Mouse (Mus musculus) midbrain, embryonic 11.5 days (tissue): Measurements from ENCODE around the gene Cox19. TPM values are rescaled to one million over a fixed set of nuclear protein-coding genes. Genes with fewer than 3 reads are reported as not detected.

Experiments used
- ATAC-seq: fragments of 200-750 bp; cut with Nextera tagmentation; 2 replicates; pipeline ENCODE4 v1.8.0; 2017; ENCODE audit warnings: moderate TSS enrichment, moderate library complexity; ENCODE audit not compliant: low FRiP score
- DNase-seq: peaks from one replicate; pipeline ENCODE4 v3.0.0; 2015; ENCODE audit warnings: low spot score; ENCODE audit errors: missing footprints
- H3K27ac ChIP-seq: fragments of 300-500 bp; sonication (generic); 2 replicates; pipeline ENCODE4 v1.5.1; 2014; ENCODE audit warnings: low read depth, low read length
- H3K27me3 ChIP-seq: fragments of 300-500 bp; sonication (generic); 2 replicates; pipeline ENCODE4 v1.6.1; 2014; ENCODE audit warnings: mild to moderate bottlenecking, low read length, moderate library complexity, mixed read lengths; ENCODE audit not compliant: control insufficient read depth, insufficient read depth
- H3K36me3 ChIP-seq: fragments of 300-500 bp; sonication (generic); 2 replicates; pipeline ENCODE4 v1.6.1; 2014; ENCODE audit warnings: mild to moderate bottlenecking, low read length, moderate library complexity, mixed read lengths; ENCODE audit not compliant: control insufficient read depth, insufficient read depth
- H3K4me1 ChIP-seq: fragments of 300-500 bp; sonication (generic); 2 replicates; pipeline ENCODE4 v1.6.1; 2014; ENCODE audit warnings: low read length; ENCODE audit not compliant: control insufficient read depth, insufficient read depth
- H3K4me2 ChIP-seq: fragments of 300-500 bp; sonication (generic); 2 replicates; pipeline ENCODE4 v1.6.1; 2014; ENCODE audit warnings: mild to moderate bottlenecking, moderate library complexity
- H3K4me3 ChIP-seq: fragments of 300-500 bp; sonication (generic); 2 replicates; pipeline ENCODE4 v1.5.1; 2014; ENCODE audit warnings: low read depth, low read length
- H3K9ac ChIP-seq: fragments of 300-500 bp; sonication (generic); 2 replicates; pipeline ENCODE4 v1.6.1; 2014; ENCODE audit warnings: low read length
- H3K9me3 ChIP-seq: fragments of 300-500 bp; sonication (generic); 2 replicates; pipeline ENCODE4 v1.6.1; 2016; ENCODE audit warnings: low read length; ENCODE audit not compliant: control insufficient read depth
- WGBS: fragments of 180-500 bp; shearing (Covaris S2); extraction: QIAGEN DNeasy Blood & Tissue Kit; methylation state at CpG from one replicate; pipeline ENCODE4 v1.1.7; 2014; 5-methylcytosine and 5-hydroxymethylcytosine counted together
- polyA plus RNA-seq: library from polyadenylated mRNA; unstranded; fragments of >200 nt; fragmentation: Nextera tagmentation; extraction: Ambion mirVana; gene quantifications from 2 replicates; pipeline ENCODE4 v1.2.1, GENCODE M21; 2014

Cox19 gene
- polyA plus RNA-seq, 1 experiment from 2014 or later, result 133 TPM

DNA sequence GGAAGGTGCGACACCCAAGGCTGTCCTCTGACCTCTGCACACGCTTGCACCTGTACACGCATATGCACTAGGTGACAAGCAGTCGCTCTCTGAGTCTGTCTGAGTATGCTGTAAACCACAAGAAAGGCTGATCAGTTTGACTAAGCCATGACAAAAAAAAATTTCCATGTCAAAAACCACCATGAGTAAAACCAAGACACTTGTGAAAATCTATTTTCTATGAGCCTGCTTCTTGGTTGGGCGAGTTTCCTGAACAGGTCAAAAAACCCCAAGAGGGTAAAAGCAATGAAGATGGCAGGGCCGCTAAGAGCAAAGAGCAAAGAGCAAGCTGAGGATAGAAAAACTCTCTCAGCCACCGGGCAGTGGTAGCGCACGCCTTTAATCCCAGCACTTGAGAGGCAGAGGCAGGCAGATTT, 47.6 kb downstream of the Cox19 start:
- H3K36me3 ChIP-seq, result no peaks in the 10 kb centered on the region
- no peaks in the 10 kb centered on the region for H3K4me1 ChIP-seq
- 92% methylated on average over 9 of the region's 9 CpGs for WGBS
- H3K4me3 ChIP-seq, result no peak overlapping the region
- no peak for ATAC-seq
- H3K27me3 ChIP-seq, result no peaks in the 10 kb centered on the region
- peak; percentile 61 for DNase-seq
- H3K4me2 ChIP-seq, result no peak overlapping the region
- H3K27ac ChIP-seq, result no peak overlapping the region
- H3K9ac ChIP-seq, result no peak overlapping the region
- H3K9me3 ChIP-seq, result no peaks in the 10 kb centered on the region

DNA sequence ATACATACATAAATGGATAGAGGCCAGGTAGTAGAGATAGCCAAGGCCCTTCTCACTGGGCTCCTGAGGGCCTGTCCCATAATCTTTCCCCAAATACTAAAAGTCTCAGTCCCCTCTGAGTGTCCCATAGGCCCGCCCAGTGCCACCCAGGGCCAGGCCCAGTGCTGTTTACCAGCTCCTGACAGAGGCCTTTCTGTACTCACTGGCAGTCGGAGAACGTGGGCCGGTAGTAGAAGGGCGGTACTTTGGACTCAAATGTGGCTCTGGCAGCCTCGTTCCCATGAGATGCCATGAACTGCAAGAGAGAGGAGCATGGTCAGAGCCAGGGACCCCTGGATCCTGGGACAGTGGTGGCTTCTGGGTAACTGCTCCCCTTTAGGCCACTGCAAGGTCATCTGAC, 49.1 kb downstream of the Cox19 start:
- Histone ChIP-seq H3K4me2 (no peak overlapping the region), H3K27me3 (no peaks in the 10 kb centered on the region), H3K27ac (no peak overlapping the region), H3K4me3 (no peak overlapping the region), H3K9ac (no peak overlapping the region), H3K36me3 (no peaks in the 10 kb centered on the region), H3K4me1 (no peaks in the 10 kb centered on the region), H3K9me3 (no peaks in the 10 kb centered on the region)
- ATAC-seq (no peak), DNase-seq (no peak)
- 90% methylated on average over 6 of the region's 6 CpGs for WGBS

DNA sequence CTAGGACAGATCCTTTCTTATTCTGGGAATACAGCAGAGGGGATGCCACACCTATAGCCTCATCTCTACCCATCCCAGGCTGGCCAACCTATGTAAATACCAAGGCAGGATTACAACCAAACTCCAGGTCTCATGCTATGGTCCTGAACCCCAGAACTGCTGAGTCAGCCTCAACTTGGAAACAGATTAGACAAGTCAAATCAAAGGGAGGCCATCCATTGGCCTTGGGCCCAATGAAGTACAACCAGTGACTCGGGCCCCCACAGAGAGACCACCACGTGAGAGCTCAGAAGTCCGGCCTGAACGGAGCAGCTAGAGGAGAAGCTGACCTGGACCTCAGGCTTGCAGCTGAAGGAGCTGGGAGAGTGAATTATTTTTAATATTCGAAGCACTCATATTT, 53.5 kb downstream of the Cox19 start:
- Histone ChIP-seq H3K27ac (no peak overlapping the region), H3K4me1 (no peaks in the 10 kb centered on the region), H3K9ac (no peak overlapping the region), H3K36me3 (no peaks in the 10 kb centered on the region), H3K9me3 (no peaks in the 10 kb centered on the region), H3K4me2 (no peak overlapping the region), H3K4me3 (no peak overlapping the region), H3K27me3 (no peaks in the 10 kb centered on the region)
- WGBS, result 81% methylated on average over 5 of the region's 5 CpGs
- ATAC-seq, result no peak
- peak; percentile 65 for DNase-seq

DNA sequence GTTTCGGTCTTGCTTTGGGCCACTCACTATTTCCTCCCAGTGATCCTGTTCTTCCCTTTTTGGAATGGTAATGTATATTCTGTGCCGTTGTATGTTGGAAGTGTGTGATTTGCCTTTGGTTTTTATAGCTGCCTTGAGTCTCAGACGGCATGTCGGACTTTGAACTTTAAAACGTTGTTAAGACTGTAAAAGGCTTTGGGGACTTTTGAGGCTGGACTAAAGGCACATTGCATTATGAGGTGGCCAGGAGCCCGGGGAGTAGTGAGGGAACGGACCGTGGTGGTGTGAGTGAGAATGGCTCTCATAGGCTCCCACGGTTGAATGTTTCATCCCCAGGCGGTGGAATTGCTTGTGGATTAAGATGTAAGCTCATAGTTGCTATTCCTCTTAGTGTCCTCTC, 54.1 kb downstream of the Cox19 start:
- Histone ChIP-seq H3K4me1 (no peaks in the 10 kb centered on the region), H3K27ac (no peak overlapping the region), H3K9ac (no peak overlapping the region), H3K27me3 (no peaks in the 10 kb centered on the region), H3K36me3 (no peaks in the 10 kb centered on the region), H3K4me3 (no peak overlapping the region), H3K4me2 (no peak overlapping the region), H3K9me3 (no peaks in the 10 kb centered on the region)
- peak; percentile 8 for DNase-seq
- WGBS, result 91% methylated on average over 10 of the region's 10 CpGs
- ATAC-seq, result no peak

DNA sequence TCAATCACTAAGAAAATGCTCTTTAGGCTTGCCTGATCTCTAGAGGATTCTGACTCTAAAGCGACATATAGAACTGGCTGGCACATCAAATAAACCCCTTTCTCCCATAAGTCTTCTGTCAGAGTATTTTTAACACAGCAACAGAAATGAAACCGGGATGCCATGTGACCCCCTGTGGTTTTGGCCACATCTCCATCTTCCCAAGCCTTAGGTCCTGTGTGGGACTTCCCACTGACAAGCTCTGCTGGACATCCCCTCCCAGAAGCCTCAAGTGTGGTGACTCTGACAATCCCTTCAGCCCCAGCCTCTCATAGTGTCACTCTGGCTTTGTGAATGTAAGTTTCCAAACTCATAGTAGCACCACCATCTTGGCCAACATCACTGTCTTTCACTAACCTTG, 57.1 kb downstream of the Cox19 start:
- H3K4me2 ChIP-seq, result no peak overlapping the region
- no peaks in the 10 kb centered on the region for H3K9me3 ChIP-seq
- no peak overlapping the region for H3K9ac ChIP-seq
- WGBS, result 88% methylated on average over 2 of the region's 2 CpGs
- no peak overlapping the region for H3K4me3 ChIP-seq
- ATAC-seq, result no peak
- H3K4me1 ChIP-seq, result no peaks in the 10 kb centered on the region
- H3K36me3 ChIP-seq, result no peaks in the 10 kb centered on the region
- no peak for DNase-seq
- H3K27ac ChIP-seq, result no peak overlapping the region
- no peaks in the 10 kb centered on the region for H3K27me3 ChIP-seq

DNA sequence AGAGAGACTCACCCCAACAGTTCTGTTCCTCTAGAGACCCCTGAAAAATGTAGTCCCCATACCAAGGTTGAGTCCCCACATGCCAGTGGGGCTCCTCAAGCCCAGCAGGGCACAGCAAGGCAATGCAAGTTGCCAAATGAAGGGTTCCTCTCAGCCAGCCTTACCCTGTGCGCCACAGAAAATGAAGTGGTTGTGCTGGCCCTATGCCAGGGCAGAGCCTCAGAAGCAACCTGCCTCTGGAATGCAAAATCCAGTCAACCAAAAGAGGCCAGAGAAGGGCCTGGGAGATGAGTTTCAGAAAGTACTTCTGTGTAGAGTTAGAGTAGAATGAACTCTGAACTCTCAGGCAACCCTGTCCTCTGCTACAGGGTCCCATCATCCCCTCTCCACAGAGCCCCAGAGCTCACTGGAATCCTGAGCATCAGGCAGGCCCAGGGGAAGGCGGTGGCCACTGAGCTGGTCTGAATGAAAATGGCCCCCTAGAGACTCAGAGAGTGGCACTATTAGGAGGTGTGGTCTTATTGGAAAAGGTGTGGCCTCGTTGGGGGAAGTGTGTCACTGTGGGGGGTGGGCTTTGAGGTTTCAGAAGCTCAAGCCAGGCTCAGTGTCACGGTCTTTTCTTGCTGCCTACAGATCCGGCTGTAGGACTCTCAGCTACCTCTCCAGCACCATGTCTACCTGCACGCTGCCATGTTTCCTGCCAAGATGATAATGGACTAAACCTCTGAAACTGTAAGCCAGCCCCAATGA, 59.2 kb downstream of the Cox19 start:
- H3K9ac ChIP-seq, result no peak overlapping the region
- peak; percentile 23 for DNase-seq
- no peak overlapping the region for H3K27ac ChIP-seq
- ATAC-seq, result no peak
- no peak overlapping the region for H3K4me2 ChIP-seq
- H3K4me3 ChIP-seq, result no peak overlapping the region
- H3K36me3 ChIP-seq, result no peaks in the 10 kb centered on the region
- no peaks in the 10 kb centered on the region for H3K27me3 ChIP-seq
- H3K4me1 ChIP-seq, result no peaks in the 10 kb centered on the region
- 71% methylated on average over 6 of the region's 6 CpGs for WGBS
- no peaks in the 10 kb centered on the region for H3K9me3 ChIP-seq

DNA sequence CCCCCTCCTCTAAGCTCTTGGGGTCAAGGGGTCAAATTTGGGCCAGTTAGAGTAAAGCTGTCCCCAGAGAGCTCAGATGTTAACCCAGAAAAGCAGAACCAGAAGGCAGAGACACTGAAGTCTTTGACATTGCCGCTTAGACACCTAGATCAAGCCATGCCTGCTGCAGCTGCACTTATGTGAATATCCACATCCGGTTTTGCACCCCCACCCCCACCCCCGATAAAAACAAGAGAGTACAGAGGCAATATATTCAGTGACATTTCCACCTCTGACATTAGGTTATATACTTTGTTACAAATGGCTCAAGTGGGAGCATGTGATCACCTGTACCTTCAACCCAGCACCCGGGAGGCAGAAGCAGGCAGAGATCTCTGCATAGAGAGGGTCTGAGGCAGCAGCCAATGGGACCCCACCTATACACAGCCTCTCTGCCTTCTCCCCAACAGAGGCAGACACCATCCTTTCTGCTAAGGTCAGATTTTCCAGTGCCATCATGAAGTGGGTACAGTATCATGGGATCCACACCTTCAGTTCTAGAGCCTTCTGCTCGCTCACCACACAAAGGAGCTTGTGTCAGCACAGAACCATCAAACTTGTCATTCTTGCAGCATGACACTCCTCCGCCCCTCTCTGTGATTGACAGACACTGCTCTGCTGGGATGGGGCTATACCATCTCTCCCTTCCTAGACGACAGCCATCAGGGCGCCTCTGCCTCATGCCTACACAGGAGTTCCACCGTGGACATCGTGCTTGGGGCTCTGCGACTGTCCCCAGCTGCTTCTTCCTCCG, 60.6 kb downstream of the Cox19 start:
- H3K4me3 ChIP-seq, result no peak overlapping the region

DNA sequence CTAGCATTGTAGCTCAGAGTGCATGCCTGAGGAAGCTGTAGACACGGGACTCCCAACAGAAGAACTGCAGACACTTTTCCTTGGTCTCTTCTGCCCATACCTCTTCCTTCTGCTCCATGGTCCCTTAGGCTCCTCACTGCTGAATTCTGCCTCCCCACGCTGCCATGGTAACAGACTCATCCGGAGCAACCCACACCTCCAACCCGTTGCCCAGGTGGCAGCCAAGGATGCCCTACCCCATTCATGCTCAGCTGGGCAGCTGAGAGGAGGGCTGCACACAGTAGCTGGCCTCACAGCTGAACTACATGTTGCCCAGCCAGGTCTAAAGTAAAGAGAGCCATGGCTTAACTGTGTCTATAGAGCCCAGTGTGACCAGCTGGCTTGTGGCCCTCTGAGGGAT, 62.6 kb downstream of the Cox19 start:
- ATAC-seq (no peak), DNase-seq (peak; percentile 61)
- 75% methylated on average over 4 of the region's 4 CpGs for WGBS

More for the DNA sequence above, 60.6 kb downstream of the Cox19 start:
- H3K4me2 ChIP-seq, result no peak overlapping the region
- peak; percentile 56 for DNase-seq
- H3K27ac ChIP-seq, result no peak overlapping the region
- H3K9ac ChIP-seq, result no peak overlapping the region
- 89% methylated on average over 12 of the region's 12 CpGs for WGBS
- ATAC-seq, result no peak
- no peaks in the 10 kb centered on the region for H3K9me3 ChIP-seq
- no peaks in the 10 kb centered on the region for H3K27me3 ChIP-seq
- no peaks in the 10 kb centered on the region for H3K4me1 ChIP-seq
- H3K36me3 ChIP-seq, result no peaks in the 10 kb centered on the region

DNA sequence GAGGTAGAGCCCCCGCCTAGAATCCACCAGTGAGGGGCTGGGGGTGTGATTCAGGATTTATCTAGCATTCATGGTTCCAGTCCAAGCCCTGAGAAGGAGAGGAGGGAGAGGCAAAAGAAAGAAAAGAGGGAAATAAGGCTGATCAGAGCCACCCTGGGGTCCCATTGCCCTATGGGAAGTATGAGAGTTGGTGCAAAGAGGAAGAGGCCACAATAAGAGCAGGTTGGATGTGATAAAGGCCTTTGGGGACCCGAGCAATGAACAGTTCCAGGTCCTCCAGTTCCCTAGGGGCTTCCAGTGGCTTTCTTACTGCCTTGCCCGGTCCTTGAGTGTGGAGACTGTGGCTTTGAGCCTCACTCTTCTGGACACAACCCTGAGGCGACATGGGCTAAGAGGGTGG, 63.4 kb downstream of the Cox19 start:
- DNase-seq (peak; percentile 41), ATAC-seq (no peak)
- H3K36me3 ChIP-seq, result no peaks in the 10 kb centered on the region
- no peak overlapping the region for H3K4me3 ChIP-seq
- no peak overlapping the region for H3K27ac ChIP-seq
- 79% methylated on average over 4 of the region's 4 CpGs for WGBS
- H3K9me3 ChIP-seq, result no peaks in the 10 kb centered on the region
- H3K9ac ChIP-seq, result no peak overlapping the region
- H3K27me3 ChIP-seq, result no peaks in the 10 kb centered on the region
- no peaks in the 10 kb centered on the region for H3K4me1 ChIP-seq
- no peak overlapping the region for H3K4me2 ChIP-seq

More for the DNA sequence above, 62.6 kb downstream of the Cox19 start:
- no peak overlapping the region for H3K4me2 ChIP-seq
- no peaks in the 10 kb centered on the region for H3K4me1 ChIP-seq
- no peaks in the 10 kb centered on the region for H3K27me3 ChIP-seq
- no peak overlapping the region for H3K27ac ChIP-seq
- no peak overlapping the region for H3K4me3 ChIP-seq
- H3K36me3 ChIP-seq, result no peaks in the 10 kb centered on the region
- no peak overlapping the region for H3K9ac ChIP-seq
- no peaks in the 10 kb centered on the region for H3K9me3 ChIP-seq
